In genomic region chrX:166183094-166183493, GRCm38 (mm10) we compare ENCODE assay signal across 34 mouse cellular contexts.
"Had no signal": no experiment of that assay in that cellular context is flagged by ENCODE, and none has a peak within 500 bp of the region (broad histone marks: within the 10 kb centered on the region; RNA-seq: fewer than 3 reads in every experiment).

No protein-coding gene starts in this region.

- H3K9me3 ChIP-seq: heart, embryonic 12.5 days; heart, embryonic 13.5 days; heart, embryonic 15.5 days; hindbrain, embryonic 10.5 days; hindbrain, embryonic 12.5 days; hindbrain, embryonic 13.5 days; hindbrain, embryonic 15.5 days; intestine, embryonic 15.5 days; kidney, embryonic 15.5 days had no signal

- H3K4me1 ChIP-seq: heart, embryonic 15.5 days; hindbrain, embryonic 10.5 days; hindbrain, embryonic 12.5 days; hindbrain, embryonic 13.5 days; hindbrain, embryonic 15.5 days; intestine, embryonic 15.5 days; kidney, embryonic 15.5 days had no signal

- ATAC-seq: hindbrain, embryonic 16.5 days; hindbrain, postnatal 0 days; inflammation-experienced regulatory T-cells, adult 6 months; intestine, embryonic 15.5 days; intestine, embryonic 16.5 days; intestine, postnatal 0 days had no signal

- H3K27me3 ChIP-seq: heart, embryonic 12.5 days; heart, embryonic 13.5 days; heart, embryonic 15.5 days; hindbrain, embryonic 13.5 days; hindbrain, embryonic 15.5 days; intestine, embryonic 15.5 days had no signal

- H3K36me3 ChIP-seq: heart, embryonic 15.5 days; hindbrain, embryonic 12.5 days; hindbrain, embryonic 13.5 days; hindbrain, embryonic 15.5 days; intestine, embryonic 15.5 days had no signal

- H3K27ac ChIP-seq: heart, embryonic 13.5 days; heart, embryonic 15.5 days; hindbrain, embryonic 10.5 days; hindbrain, embryonic 12.5 days; hindbrain, embryonic 13.5 days; hindbrain, embryonic 14.5 days; hindbrain, embryonic 15.5 days; hindbrain, postnatal 0 days; intestine, embryonic 15.5 days; kidney, embryonic 15.5 days; kidney, postnatal 0 days; layer of hippocampus, adult 2 months; left cerebral cortex, adult 2 months had no signal

- DNase-seq: heart, postnatal 10 days; heart, postnatal 14 days; heart, postnatal 36 days; heart, postnatal 4 days; kidney, adult 11 months; kidney, adult 18-20 months; kidney, adult 2 months; kidney, adult 8-10 months; kidney, adult 9 months; kidney, postnatal 10 days; kidney, postnatal 14 days; kidney, postnatal 25 days; kidney, postnatal 36 days; kidney, postnatal 4 days; layer of hippocampus, adult 9-11 months; layer of hippocampus, postnatal 36 days had no signal

- H3K9ac ChIP-seq: heart, embryonic 12.5 days; heart, embryonic 13.5 days; heart, embryonic 15.5 days; hindbrain, embryonic 12.5 days; hindbrain, embryonic 13.5 days; hindbrain, embryonic 14.5 days; hindbrain, embryonic 15.5 days; intestine, embryonic 15.5 days; kidney, embryonic 15.5 days had no signal

- H3K4me3 ChIP-seq: heart, embryonic 12.5 days; heart, embryonic 13.5 days; heart, embryonic 15.5 days; hindbrain, embryonic 10.5 days; hindbrain, embryonic 12.5 days; hindbrain, embryonic 13.5 days; hindbrain, embryonic 15.5 days; intestine, embryonic 15.5 days; kidney, embryonic 15.5 days; layer of hippocampus, adult 2 months; left cerebral cortex, adult 2 months had no signal
